Mouse (Mus musculus) midbrain, embryonic 14.5 days (tissue): ENCODE results near the gene Ffar1. TPM values are rescaled to one million over a fixed set of nuclear protein-coding genes. Genes with fewer than 3 reads are reported as not detected.

Experiments
- ATAC-seq: fragments of 200-750 bp; cut with Nextera tagmentation; 2 replicates; pipeline ENCODE4 v1.8.0; 2017; ENCODE audit warnings: moderate number of reproducible peaks, moderate library complexity; ENCODE audit not compliant: low FRiP score, low TSS enrichment
- DNase-seq: peaks from one replicate; pipeline ENCODE4 v3.0.0-alpha.2; 2015
- H3K27ac ChIP-seq: fragments of 300-500 bp; sonication (generic); replicated peaks from 2 replicates; pipeline ENCODE4 v1.5.1; 2014; ENCODE audit warnings: mild to moderate bottlenecking, low read depth, low read length, moderate library complexity
- H3K27me3 ChIP-seq: fragments of 300-500 bp; sonication (generic); 2 replicates; pipeline ENCODE4 v1.6.1; 2014; ENCODE audit warnings: low read length, control low read depth, mixed read lengths; ENCODE audit not compliant: control insufficient read depth, insufficient read depth
- H3K36me3 ChIP-seq: fragments of 300-500 bp; sonication (generic); 2 replicates; pipeline ENCODE4 v1.6.1; 2014; ENCODE audit warnings: low read length, control low read depth; ENCODE audit not compliant: control insufficient read depth, insufficient read depth
- H3K4me1 ChIP-seq: fragments of 300-500 bp; sonication (generic); 2 replicates; pipeline ENCODE4 v1.6.1; 2014; ENCODE audit warnings: mild to moderate bottlenecking, antibody characterized with exemption, low read length, control low read depth; ENCODE audit not compliant: control insufficient read depth, insufficient read depth
- H3K4me2 ChIP-seq: fragments of 300-500 bp; sonication (generic); 2 replicates; pipeline ENCODE4 v1.6.1; 2014; ENCODE audit warnings: mild to moderate bottlenecking, low read length, moderate library complexity
- H3K4me3 ChIP-seq: fragments of 300-500 bp; sonication (generic); replicated peaks from 2 replicates; pipeline ENCODE4 v1.5.1; 2014; ENCODE audit warnings: low read depth, low read length
- H3K9ac ChIP-seq: fragments of 300-500 bp; sonication (generic); replicated peaks from 2 replicates; pipeline ENCODE4 v1.6.1; 2014; ENCODE audit warnings: mild to moderate bottlenecking, low read length, moderate library complexity
- H3K9me3 ChIP-seq: fragments of 300-500 bp; sonication (generic); 2 replicates; pipeline ENCODE4 v1.6.1; 2016; ENCODE audit warnings: low read length, control low read depth, mixed read lengths; ENCODE audit not compliant: control insufficient read depth
- WGBS: fragments of 180-500 bp; shearing (Covaris S2); extraction: QIAGEN DNeasy Blood & Tissue Kit; methylation state at CpG from one replicate; pipeline ENCODE4 v1.1.7; 2014; 5-methylcytosine and 5-hydroxymethylcytosine counted together
- polyA plus RNA-seq: library from polyadenylated mRNA; unstranded; fragments of >200 nt; fragmentation: Nextera tagmentation; extraction: Ambion mirVana; gene quantifications from 2 replicates; pipeline ENCODE4 v1.2.1, GENCODE M21; 2014

Gene Ffar1
- polyA plus RNA-seq, 1 experiment from 2014 or later, result not detected

- peak overlapping the region; percentile 27 for H3K4me3 ChIP-seq
- H3K4me2 ChIP-seq, result peak overlapping the region; percentile 50
- no peaks in the 10 kb centered on the region for H3K4me1 ChIP-seq
- no peaks in the 10 kb centered on the region for H3K9me3 ChIP-seq
- DNase-seq, result peak; percentile 89
- no peak overlapping the region for H3K27ac ChIP-seq
- peak; percentile 58; the same call in 1 of the 2 replicates for ATAC-seq
- H3K36me3 ChIP-seq, result no peaks in the 10 kb centered on the region
- 13% methylated on average over 16 of the region's 16 CpGs for WGBS
- H3K27me3 ChIP-seq, result no peaks in the 10 kb centered on the region
- H3K9ac ChIP-seq, result no peak overlapping the region
Measured at GRCm38 (mm10) chr7:30859635-30860402, 1.5 kb downstream of the Ffar1 start.

- peak; percentile 46; the same call in 1 of the 2 replicates for ATAC-seq
- H3K4me1 ChIP-seq, result no peaks in the 10 kb centered on the region
Measured at GRCm38 (mm10) chr7:30859290-30859634, 2.1 kb downstream of the Ffar1 start.

GRCm38 (mm10) chr7:30857746-30858145, 3.6 kb downstream of the Ffar1 start:
- DNase-seq, result no peak
- H3K27ac ChIP-seq, result no peak overlapping the region
- 71% methylated on average over 1 of the region's 1 CpGs for WGBS

More at GRCm38 (mm10) chr7:30859290-30859634, 2.1 kb downstream of the Ffar1 start:
- no peaks in the 10 kb centered on the region for H3K9me3 ChIP-seq
- H3K4me3 ChIP-seq, result no peak overlapping the region
- no peak overlapping the region for H3K4me2 ChIP-seq
- H3K36me3 ChIP-seq, result no peaks in the 10 kb centered on the region
- no peak overlapping the region for H3K27ac ChIP-seq
- no peaks in the 10 kb centered on the region for H3K27me3 ChIP-seq
- no peak overlapping the region for H3K9ac ChIP-seq
- DNase-seq, result peak; percentile 89

GRCm38 (mm10) chr7:30856078-30856477, 5.3 kb downstream of the Ffar1 start, which contains the start of gene Ffar3:
Ffar3 (minus strand) TSS chr7:30856178.
- Histone ChIP-seq H3K27ac (no peak within 1 kb of the TSS), H3K4me1 (no peaks in the 10 kb centered on the region), H3K4me3 (no peak within 1 kb of the TSS), H3K9ac (no peak within 1 kb of the TSS), H3K27me3 (no peaks in the 10 kb centered on the region), H3K4me2 (no peak within 1 kb of the TSS), H3K9me3 (no peaks in the 10 kb centered on the region), H3K36me3 (no peaks in the 10 kb centered on the region)
- no peak for ATAC-seq
- WGBS, result 83% methylated on average over 6 of the region's 6 CpGs
- DNase-seq, result no peak

More at GRCm38 (mm10) chr7:30857746-30858145, 3.6 kb downstream of the Ffar1 start:
- ATAC-seq, result no peak
- Histone ChIP-seq H3K36me3 (no peaks in the 10 kb centered on the region), H3K9ac (no peak overlapping the region), H3K9me3 (no peaks in the 10 kb centered on the region), H3K27me3 (no peaks in the 10 kb centered on the region), H3K4me2 (no peak overlapping the region), H3K4me3 (no peak overlapping the region), H3K4me1 (no peaks in the 10 kb centered on the region)

- Histone ChIP-seq H3K27ac (no peak overlapping the region), H3K4me3 (no peak overlapping the region), H3K4me2 (no peak overlapping the region), H3K4me1 (no peaks in the 10 kb centered on the region), H3K36me3 (no peaks in the 10 kb centered on the region), H3K9me3 (no peaks in the 10 kb centered on the region), H3K27me3 (no peaks in the 10 kb centered on the region), H3K9ac (no peak overlapping the region)
- ATAC-seq (no peak), DNase-seq (no peak)
- 87% methylated on average over 1 of the region's 1 CpGs for WGBS
Measured at GRCm38 (mm10) chr7:30851421-30851820, 9.9 kb downstream of the Ffar1 start.

- 83% methylated on average over 6 of the region's 6 CpGs for WGBS
- Histone ChIP-seq H3K4me1 (peaks cover 6% of the 10 kb centered on the region; the same call in 1 of the 2 replicates), H3K27me3 (no peaks in the 10 kb centered on the region), H3K9ac (no peak overlapping the region), H3K36me3 (no peaks in the 10 kb centered on the region), H3K4me3 (no peak overlapping the region), H3K9me3 (no peaks in the 10 kb centered on the region), H3K4me2 (no peak overlapping the region), H3K27ac (no peak overlapping the region)
- DNase-seq (no peak), ATAC-seq (no peak)
Measured at GRCm38 (mm10) chr7:30847934-30848333, 13.4 kb downstream of the Ffar1 start.

- no peak for ATAC-seq
- 77% methylated on average over 5 of the region's 5 CpGs for WGBS
- peaks cover 6% of the 10 kb centered on the region; the same call in 1 of the 2 replicates for H3K4me1 ChIP-seq
Measured at GRCm38 (mm10) chr7:30847386-30847785, 14.0 kb downstream of the Ffar1 start.

GRCm38 (mm10) chr7:30846505-30847053, 14.8 kb downstream of the Ffar1 start:
- 82% methylated on average over 2 of the region's 2 CpGs for WGBS
- no peak overlapping the region for H3K9ac ChIP-seq
- H3K9me3 ChIP-seq, result no peaks in the 10 kb centered on the region
- no peaks in the 10 kb centered on the region for H3K36me3 ChIP-seq
- H3K4me2 ChIP-seq, result no peak overlapping the region
- DNase-seq (no peak), ATAC-seq (no peak)
- H3K4me3 ChIP-seq, result no peak overlapping the region
- no peak overlapping the region for H3K27ac ChIP-seq
- H3K27me3 ChIP-seq, result no peaks in the 10 kb centered on the region
- peaks cover 6% of the 10 kb centered on the region; the same call in 1 of the 2 replicates for H3K4me1 ChIP-seq

More at GRCm38 (mm10) chr7:30847386-30847785, 14.0 kb downstream of the Ffar1 start:
- DNase-seq, result no peak
- no peaks in the 10 kb centered on the region for H3K36me3 ChIP-seq
- H3K4me3 ChIP-seq, result no peak overlapping the region
- H3K9ac ChIP-seq, result no peak overlapping the region
- no peak overlapping the region for H3K4me2 ChIP-seq
- no peaks in the 10 kb centered on the region for H3K9me3 ChIP-seq
- no peak overlapping the region for H3K27ac ChIP-seq
- H3K27me3 ChIP-seq, result no peaks in the 10 kb centered on the region
